Mouse (Mus musculus): Measurements from ENCODE around the gene Inpp5f. TPM values are rescaled to one million over a fixed set of nuclear protein-coding genes. Genes with fewer than 3 reads are reported as not detected.
"Not testable (repeated sequence)": the region's sequence is repeated elsewhere in the genome, so short reads cannot be mapped to it uniquely, and the experiment has no call there.

The Inpp5f gene
- polyA plus RNA-seq (2015; fragmentation: Nextera tagmentation; extraction: Ambion mirVana) = 303 and 305 TPM in 2 replicates

DNA sequence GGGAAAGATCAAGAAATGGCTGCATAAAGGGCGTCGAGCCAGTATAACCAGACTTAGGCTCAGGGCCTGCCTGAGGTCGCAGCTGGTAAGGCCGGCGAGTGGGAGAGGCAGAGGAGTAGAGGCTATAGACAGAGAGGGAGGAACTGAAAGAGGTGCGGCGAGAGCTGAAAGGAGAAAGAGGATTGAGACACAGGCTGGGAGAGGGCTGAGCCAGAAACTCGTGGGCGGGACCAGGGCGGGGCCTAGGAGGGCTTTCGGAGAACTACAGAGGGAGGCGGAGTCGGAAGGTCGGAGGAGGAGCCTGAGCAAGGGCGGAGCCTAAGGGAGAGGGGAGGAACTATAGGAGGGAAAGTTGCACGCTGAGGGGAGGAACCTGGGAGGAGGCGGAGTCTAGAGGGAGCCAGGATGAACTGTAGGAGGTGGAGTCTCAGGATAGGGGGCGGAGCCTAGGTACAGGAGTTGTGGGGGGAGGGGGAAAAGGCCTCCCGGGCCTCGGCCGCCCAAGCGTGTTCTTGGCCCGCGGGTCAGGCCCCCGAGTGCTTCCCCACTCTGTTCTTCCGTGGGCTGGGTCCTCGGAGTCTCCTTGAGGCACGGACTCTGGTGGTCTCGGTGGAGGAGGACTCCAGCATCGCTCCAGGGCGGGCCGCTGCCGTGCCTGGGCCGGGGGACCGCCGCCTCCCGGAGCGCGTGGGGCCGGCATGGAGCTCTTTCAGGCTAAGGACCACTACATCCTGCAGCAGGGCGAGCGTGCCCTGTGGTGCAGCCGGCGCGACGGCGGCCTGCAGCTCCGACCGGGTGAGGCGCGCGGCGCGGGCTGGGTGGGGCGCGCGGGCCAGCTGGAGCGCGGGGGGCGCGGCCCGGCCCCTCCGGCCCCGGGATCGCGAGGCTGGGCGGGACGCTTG lies at the start of gene Inpp5f:
Inpp5f (plus strand) TSS at position 432 of the 902 bp plus-strand sequence.
- WGBS = 2% methylated on average over 68 of the region's 68 CpGs
- peak; percentile 97 for ATAC-seq (ENCODE audit: low read depth)
- peak within 1 kb of the TSS; percentile 77 for H3K4me3 ChIP-seq
- H3K27ac ChIP-seq (replicated peaks) = peak within 1 kb of the TSS; percentile 75
- H3K27me3 ChIP-seq = 0 out of 2 replicates have a peak, but pooled peaks cover 3% of the 10 kb centered on the region
- 0 out of 2 replicates have a peak, but pooled peaks cover 3% of the 10 kb centered on the region for H3K9me3 ChIP-seq
- peak within 1 kb of the TSS; percentile 88 for H3K9ac ChIP-seq
- H3K4me2 ChIP-seq = peak within 1 kb of the TSS; percentile 92
- no peaks in the 10 kb centered on the region for H3K36me3 ChIP-seq
- peaks cover 12% of the 10 kb centered on the region for H3K4me1 ChIP-seq (replicated peaks)

DNA sequence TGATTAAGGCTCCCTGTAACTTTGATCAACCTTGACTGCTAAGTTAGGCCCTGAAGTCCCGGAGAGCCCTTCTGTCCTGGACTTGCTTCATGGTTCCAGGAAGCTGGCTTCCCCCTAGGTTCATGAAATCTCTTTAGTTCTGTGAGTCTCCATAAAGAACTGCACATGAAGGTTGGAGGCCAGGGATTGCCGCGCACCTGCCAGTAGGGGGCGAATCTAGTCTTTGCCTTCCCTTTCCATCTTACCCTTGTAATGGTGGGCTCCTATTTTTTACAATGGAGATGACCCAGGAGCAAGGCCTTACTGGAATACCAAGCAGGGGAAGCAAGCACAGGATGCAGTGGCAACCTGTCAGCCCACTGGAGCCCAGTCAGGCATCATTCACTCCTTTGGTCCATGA lies 47.8 kb upstream of the Inpp5f start:
- no peak for ATAC-seq (ENCODE audit: low read depth)
- Histone ChIP-seq H3K4me1 (replicated peaks) (no peaks in the 10 kb centered on the region), H3K27ac (replicated peaks) (no peak overlapping the region)

GRCm38 (mm10) chr7:128566311-128566710 lies 44.8 kb upstream of the Inpp5f start:
- no peaks in the 10 kb centered on the region for H3K4me1 ChIP-seq (replicated peaks)
- no peaks in the 10 kb centered on the region for H3K36me3 ChIP-seq
- H3K4me3 ChIP-seq = no peak overlapping the region
- WGBS = 80% methylated on average over 7 of the region's 7 CpGs
- H3K9ac ChIP-seq = no peak overlapping the region
- H3K4me2 ChIP-seq = no peak overlapping the region
- ATAC-seq (ENCODE audit: low read depth) = no peak
- no peak overlapping the region for H3K27ac ChIP-seq (replicated peaks)
- no peaks in the 10 kb centered on the region for H3K27me3 ChIP-seq
- no peaks in the 10 kb centered on the region for H3K9me3 ChIP-seq

More for the DNA sequence above, 47.8 kb upstream of the Inpp5f start:
- Histone ChIP-seq H3K9me3 (no peaks in the 10 kb centered on the region), H3K27me3 (no peaks in the 10 kb centered on the region), H3K4me3 (no peak overlapping the region), H3K36me3 (no peaks in the 10 kb centered on the region), H3K9ac (no peak overlapping the region), H3K4me2 (no peak overlapping the region)
- 48% methylated on average over 4 of the region's 4 CpGs for WGBS

DNA sequence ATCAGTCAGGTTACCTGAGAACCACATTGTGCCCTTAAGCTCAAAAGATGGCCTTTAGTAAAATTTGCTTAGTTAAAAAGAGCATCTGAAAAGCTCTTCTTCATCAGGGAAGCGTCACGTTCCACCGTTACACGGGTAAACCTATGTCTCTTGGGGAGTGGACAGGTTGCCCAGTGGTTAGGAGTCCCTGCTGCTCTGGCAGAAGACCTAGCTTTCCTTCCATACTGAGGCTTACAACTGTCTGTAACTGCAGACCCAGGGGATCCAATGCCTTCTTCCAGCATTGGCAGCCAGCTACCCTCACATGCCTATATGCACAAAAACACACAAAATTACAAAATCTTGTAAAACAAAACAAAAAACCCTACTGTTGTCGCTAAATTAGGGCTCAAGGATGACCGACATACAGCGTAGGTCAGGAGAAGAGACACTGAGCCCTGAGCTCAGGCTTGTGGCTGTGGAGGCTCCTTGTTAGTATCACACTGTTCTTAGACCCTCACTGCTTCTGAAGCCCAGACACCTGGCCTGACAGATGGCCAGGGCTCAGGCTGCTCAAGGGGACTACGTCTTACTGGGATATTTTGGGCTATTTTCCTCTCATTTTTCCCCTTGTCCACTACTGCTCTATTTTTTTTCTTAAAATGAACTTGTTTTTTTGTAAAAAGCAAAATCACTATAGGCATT lies 43.4 kb upstream of the Inpp5f start:
- Histone ChIP-seq H3K9ac (no peak overlapping the region), H3K36me3 (no peaks in the 10 kb centered on the region), H3K4me3 (no peak overlapping the region), H3K27me3 (no peaks in the 10 kb centered on the region), H3K27ac (replicated peaks) (no peak overlapping the region), H3K4me1 (replicated peaks) (no peaks in the 10 kb centered on the region), H3K4me2 (no peak overlapping the region), H3K9me3 (no peaks in the 10 kb centered on the region)
- no peak for ATAC-seq (ENCODE audit: low read depth)
- 88% methylated on average over 8 of the region's 8 CpGs for WGBS

GRCm38 (mm10) chr7:128569429-128569828 lies 41.7 kb upstream of the Inpp5f start:
- H3K4me3 ChIP-seq; ATAC-seq (ENCODE audit: low read depth); H3K9ac ChIP-seq; H3K27me3 ChIP-seq; H3K27ac ChIP-seq (replicated peaks); H3K4me2 ChIP-seq; H3K4me1 ChIP-seq (replicated peaks); H3K36me3 ChIP-seq; H3K9me3 ChIP-seq: not testable (repeated sequence)
- 89% methylated on average over 2 of the region's 2 CpGs for WGBS

DNA sequence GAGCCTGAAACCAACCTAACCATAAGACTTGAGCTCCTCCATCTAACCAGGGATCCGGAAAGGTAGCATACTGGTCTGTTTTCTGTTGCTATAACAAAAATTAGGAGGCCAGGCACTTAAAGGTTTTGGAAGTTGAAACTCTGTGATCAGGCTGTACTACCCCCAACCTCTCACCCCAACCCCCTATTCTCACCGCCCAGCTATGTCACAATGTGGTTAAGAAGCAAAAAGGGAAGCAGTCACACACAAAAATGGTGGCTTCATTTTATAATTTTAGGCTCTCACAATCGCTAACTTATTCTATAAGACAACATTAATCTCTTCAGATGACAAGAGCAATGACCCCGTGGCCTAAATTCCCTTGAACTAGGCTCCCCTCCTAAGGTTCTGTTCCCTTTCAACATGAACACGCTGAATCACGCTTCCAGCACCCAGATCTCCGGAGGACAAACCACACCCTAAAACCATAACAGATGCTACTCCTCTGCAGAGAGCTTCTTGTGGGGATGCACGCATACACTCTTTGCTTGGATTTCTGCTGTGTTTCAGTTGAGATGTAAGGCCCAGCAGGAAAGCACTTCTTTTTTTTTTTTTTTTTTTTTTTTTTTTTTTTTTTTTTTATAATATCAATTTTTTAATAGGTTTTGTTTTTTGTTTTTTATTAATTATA lies 41.0 kb upstream of the Inpp5f start:
- ATAC-seq (ENCODE audit: low read depth) = no peak
- no peaks in the 10 kb centered on the region for H3K27me3 ChIP-seq
- WGBS = 92% methylated on average over 8 of the region's 8 CpGs
- H3K4me1 ChIP-seq (replicated peaks) = peaks cover 6% of the 10 kb centered on the region; the same call in 1 of the 2 replicates
- no peak overlapping the region for H3K4me3 ChIP-seq
- no peak overlapping the region for H3K9ac ChIP-seq
- no peak overlapping the region for H3K27ac ChIP-seq (replicated peaks)
- no peak overlapping the region for H3K4me2 ChIP-seq
- no peaks in the 10 kb centered on the region for H3K9me3 ChIP-seq
- H3K36me3 ChIP-seq = no peaks in the 10 kb centered on the region

- 93% methylated on average over 7 of the region's 7 CpGs for WGBS
- not testable (repeated sequence) for H3K4me1 ChIP-seq (replicated peaks); H3K4me2 ChIP-seq; H3K4me3 ChIP-seq; H3K9me3 ChIP-seq; H3K27me3 ChIP-seq; ATAC-seq (ENCODE audit: low read depth); H3K9ac ChIP-seq; H3K27ac ChIP-seq (replicated peaks); H3K36me3 ChIP-seq
Observed at GRCm38 (mm10) chr7:128570657-128571056, 40.5 kb upstream of the Inpp5f start.

DNA sequence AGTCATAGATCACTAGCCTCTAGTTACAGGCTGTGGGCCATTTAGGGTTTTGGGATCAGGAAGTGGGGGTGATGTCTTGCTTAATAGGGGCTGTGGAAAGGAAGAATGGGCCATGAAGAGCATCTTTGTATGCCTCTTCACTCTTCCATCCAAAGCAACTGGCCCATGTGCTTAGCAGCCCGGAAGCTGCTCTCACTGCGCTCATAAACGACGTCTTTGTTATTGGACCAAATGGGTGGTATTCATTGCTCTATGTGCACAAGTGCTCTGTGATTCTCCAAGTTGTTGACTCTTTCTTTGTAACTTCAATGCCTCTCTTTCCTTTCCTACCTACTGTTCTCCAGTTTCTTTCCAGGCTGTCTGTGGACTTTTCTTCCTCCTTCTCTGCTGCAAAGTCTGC lies 39.1 kb upstream of the Inpp5f start:
- H3K4me3 ChIP-seq = no peak overlapping the region
- H3K4me2 ChIP-seq = no peak overlapping the region
- H3K9me3 ChIP-seq = no peaks in the 10 kb centered on the region
- no peaks in the 10 kb centered on the region for H3K36me3 ChIP-seq
- H3K4me1 ChIP-seq (replicated peaks) = peaks cover 6% of the 10 kb centered on the region; the same call in 1 of the 2 replicates
- 52% methylated on average over 4 of the region's 4 CpGs for WGBS
- H3K9ac ChIP-seq = no peak overlapping the region
- no peak for ATAC-seq (ENCODE audit: low read depth)
- H3K27ac ChIP-seq (replicated peaks) = no peak overlapping the region
- no peaks in the 10 kb centered on the region for H3K27me3 ChIP-seq

- no peak overlapping the region for H3K27ac ChIP-seq (replicated peaks)
- H3K36me3 ChIP-seq = no peaks in the 10 kb centered on the region
- H3K4me3 ChIP-seq = no peak overlapping the region
- H3K9ac ChIP-seq = no peak overlapping the region
- no peaks in the 10 kb centered on the region for H3K27me3 ChIP-seq
- no peaks in the 10 kb centered on the region for H3K9me3 ChIP-seq
- WGBS = 93% methylated on average over 5 of the region's 5 CpGs
- H3K4me2 ChIP-seq = no peak overlapping the region
- ATAC-seq (ENCODE audit: low read depth) = no peak
- peaks cover 6% of the 10 kb centered on the region; the same call in 1 of the 2 replicates for H3K4me1 ChIP-seq (replicated peaks)
Observed at GRCm38 (mm10) chr7:128575211-128575610, 35.9 kb upstream of the Inpp5f start.

GRCm38 (mm10) chr7:128575794-128576193 lies 35.3 kb upstream of the Inpp5f start:
- ATAC-seq (ENCODE audit: low read depth) = no peak
- H3K4me2 ChIP-seq = no peak overlapping the region
- no peaks in the 10 kb centered on the region for H3K36me3 ChIP-seq
- 71% methylated on average over 2 of the region's 2 CpGs for WGBS
- H3K9me3 ChIP-seq = no peaks in the 10 kb centered on the region
- H3K27ac ChIP-seq (replicated peaks) = no peak overlapping the region
- peaks cover 6% of the 10 kb centered on the region; the same call in 1 of the 2 replicates for H3K4me1 ChIP-seq (replicated peaks)
- no peak overlapping the region for H3K9ac ChIP-seq
- no peak overlapping the region for H3K4me3 ChIP-seq
- no peaks in the 10 kb centered on the region for H3K27me3 ChIP-seq

- no peak for ATAC-seq (ENCODE audit: low read depth)
- WGBS = 18% methylated on average over 1 of the region's 1 CpGs
- H3K4me3 ChIP-seq = no peak overlapping the region
- no peaks in the 10 kb centered on the region for H3K9me3 ChIP-seq
- H3K27ac ChIP-seq (replicated peaks) = no peak overlapping the region
- no peak overlapping the region for H3K9ac ChIP-seq
- H3K4me1 ChIP-seq (replicated peaks) = peaks cover 15% of the 10 kb centered on the region
- no peaks in the 10 kb centered on the region for H3K36me3 ChIP-seq
- no peaks in the 10 kb centered on the region for H3K27me3 ChIP-seq
- no peak overlapping the region for H3K4me2 ChIP-seq
Observed at GRCm38 (mm10) chr7:128577607-128578006, 33.5 kb upstream of the Inpp5f start.

Measured in neural tube, embryonic 13.5 days (tissue).